Mouse (Mus musculus) kidney, embryonic 15.5 days (tissue): Measurements from ENCODE around the gene Txndc16. TPM values are rescaled to one million over a fixed set of nuclear protein-coding genes. Genes with fewer than 3 reads are reported as not detected.
A peak's percentile ranks its signal among the peaks of the same experiment; 100 is the strongest.

Experiments used
- ATAC-seq: fragments of 200-750 bp; cut with Nextera tagmentation; replicated peaks from 2 replicates; pipeline ENCODE4 v1.8.0; 2017; ENCODE audit warnings: moderate TSS enrichment; ENCODE audit not compliant: low FRiP score
- H3K27ac ChIP-seq: fragments of 300-500 bp; sonication (generic); 2 replicates; pipeline ENCODE4 v1.5.1; 2015; ENCODE audit warnings: mild to moderate bottlenecking, inconsistent platforms
- H3K27me3 ChIP-seq: fragments of 300-500 bp; sonication (generic); 2 replicates; pipeline ENCODE4 v1.6.1; 2015; ENCODE audit warnings: inconsistent platforms
- H3K36me3 ChIP-seq: fragments of 300-500 bp; sonication (generic); 2 replicates; pipeline ENCODE4 v1.6.1; 2015; ENCODE audit warnings: inconsistent platforms
- H3K4me1 ChIP-seq: fragments of 300-500 bp; sonication (generic); 2 replicates; pipeline ENCODE4 v1.6.1; 2015; ENCODE audit warnings: inconsistent platforms
- H3K4me2 ChIP-seq: fragments of 300-500 bp; sonication (generic); 2 replicates; pipeline ENCODE4 v1.6.1; 2015; ENCODE audit warnings: moderate library complexity, mild to moderate bottlenecking, inconsistent platforms
- H3K4me3 ChIP-seq: fragments of 300-500 bp; sonication (generic); replicated peaks from 2 replicates; pipeline ENCODE4 v1.5.1; 2015; ENCODE audit warnings: mild to moderate bottlenecking, inconsistent platforms
- H3K9ac ChIP-seq: fragments of 300-500 bp; sonication (generic); 2 replicates; pipeline ENCODE4 v1.6.1; 2015; ENCODE audit warnings: mild to moderate bottlenecking, inconsistent platforms
- H3K9me3 ChIP-seq: fragments of 300-500 bp; sonication (generic); replicated peaks from 2 replicates; pipeline ENCODE4 v1.6.1; 2016; ENCODE audit warnings: inconsistent platforms
- WGBS: fragments of 180-500 bp; shearing (Covaris S2); methylation state at CpG from one replicate; pipeline ENCODE4 v1.1.7; 2015; ENCODE audit warnings: mixed read lengths; 5-methylcytosine and 5-hydroxymethylcytosine counted together
- polyA plus RNA-seq: library from polyadenylated mRNA; unstranded; fragments of >200 nt; fragmentation: Nextera tagmentation; extraction: Ambion mirVana; gene quantifications from 2 replicates; pipeline ENCODE4 v1.2.1, GENCODE M21; 2015

Txndc16 gene
- polyA plus RNA-seq, 1 experiment from 2014 or later = 13.4 TPM

- Histone ChIP-seq H3K27me3 (no peaks in the 10 kb centered on the region), H3K27ac (no peak overlapping the region), H3K4me2 (no peak overlapping the region), H3K9me3 (no peaks in the 10 kb centered on the region), H3K9ac (no peak overlapping the region), H3K4me1 (0 out of 2 replicates have a peak, but pooled peaks cover 6% of the 10 kb centered on the region), H3K4me3 (no peak overlapping the region), H3K36me3 (0 out of 2 replicates have a peak, but pooled peaks cover under 1% of the 10 kb centered on the region)
- 78% methylated on average over 17 of the region's 17 CpGs for WGBS
- ATAC-seq = no peak
These were observed 79.6 kb downstream of the Txndc16 start for GRCm38 (mm10) chr14:45140344-45141080.

GRCm38 (mm10) chr14:45135961-45136360, 84.2 kb downstream of the Txndc16 start:
- no peaks in the 10 kb centered on the region for H3K27me3 ChIP-seq
- H3K4me3 ChIP-seq = no peak overlapping the region
- ATAC-seq = no peak
- H3K4me1 ChIP-seq = 0 out of 2 replicates have a peak, but pooled peaks cover 7% of the 10 kb centered on the region
- no peaks in the 10 kb centered on the region for H3K9me3 ChIP-seq
- H3K9ac ChIP-seq = no peak overlapping the region
- H3K4me2 ChIP-seq = no peak overlapping the region
- 0 out of 2 replicates have a peak, but pooled peaks cover 7% of the 10 kb centered on the region for H3K36me3 ChIP-seq
- no peak overlapping the region for H3K27ac ChIP-seq
- 64% methylated on average over 2 of the region's 2 CpGs for WGBS

GRCm38 (mm10) chr14:45135560-45135959, 84.6 kb downstream of the Txndc16 start:
- WGBS = 31% methylated on average over 9 of the region's 9 CpGs
- Histone ChIP-seq H3K9ac (no peak overlapping the region), H3K4me2 (no peak overlapping the region), H3K27ac (no peak overlapping the region), H3K36me3 (0 out of 2 replicates have a peak, but pooled peaks cover 7% of the 10 kb centered on the region), H3K27me3 (no peaks in the 10 kb centered on the region), H3K4me3 (no peak overlapping the region), H3K4me1 (0 out of 2 replicates have a peak, but pooled peaks cover 7% of the 10 kb centered on the region), H3K9me3 (no peaks in the 10 kb centered on the region)
- ATAC-seq = no peak

GRCm38 (mm10) chr14:45118359-45118758, 101.8 kb downstream of the Txndc16 start:
- Histone ChIP-seq H3K9me3 (no peaks in the 10 kb centered on the region), H3K36me3 (no peaks in the 10 kb centered on the region), H3K4me3 (no peak overlapping the region), H3K27ac (no peak overlapping the region), H3K4me2 (no peak overlapping the region), H3K27me3 (no peaks in the 10 kb centered on the region), H3K4me1 (0 out of 2 replicates have a peak, but pooled peaks cover 8% of the 10 kb centered on the region), H3K9ac (no peak overlapping the region)
- peak; percentile 67; the same call in 1 of the 2 replicates for ATAC-seq
- 40% methylated on average over 4 of the region's 4 CpGs for WGBS

GRCm38 (mm10) chr14:45102201-45102600, 117.9 kb downstream of the Txndc16 start:
- Histone ChIP-seq H3K4me2 (no peak overlapping the region), H3K9me3 (no peaks in the 10 kb centered on the region), H3K9ac (no peak overlapping the region), H3K27ac (no peak overlapping the region), H3K4me3 (no peak overlapping the region), H3K4me1 (no peaks in the 10 kb centered on the region), H3K27me3 (no peaks in the 10 kb centered on the region), H3K36me3 (no peaks in the 10 kb centered on the region)
- no peak for ATAC-seq
- WGBS = 91% methylated on average over 8 of the region's 8 CpGs

- Histone ChIP-seq H3K27ac (no peak overlapping the region), H3K9ac (no peak overlapping the region), H3K4me1 (no peaks in the 10 kb centered on the region), H3K4me3 (no peak overlapping the region), H3K36me3 (no peaks in the 10 kb centered on the region), H3K9me3 (no peaks in the 10 kb centered on the region), H3K27me3 (no peaks in the 10 kb centered on the region), H3K4me2 (no peak overlapping the region)
- ATAC-seq = no peak
- WGBS = 82% methylated on average over 3 of the region's 3 CpGs
These were observed 127.8 kb downstream of the Txndc16 start for GRCm38 (mm10) chr14:45092327-45092726.

- ATAC-seq = no peak
- no peaks in the 10 kb centered on the region for H3K27me3 ChIP-seq
- no peak overlapping the region for H3K4me2 ChIP-seq
- WGBS = 73% methylated on average over 4 of the region's 4 CpGs
- H3K36me3 ChIP-seq = no peaks in the 10 kb centered on the region
- no peak overlapping the region for H3K4me3 ChIP-seq
- H3K9ac ChIP-seq = no peak overlapping the region
- no peak overlapping the region for H3K27ac ChIP-seq
- no peaks in the 10 kb centered on the region for H3K4me1 ChIP-seq
- H3K9me3 ChIP-seq = no peaks in the 10 kb centered on the region
These were observed 130.1 kb downstream of the Txndc16 start for GRCm38 (mm10) chr14:45090011-45090410.

- ATAC-seq = 0 out of 2 replicates have a peak, but pooled peaks have one; percentile 40
- no peaks in the 10 kb centered on the region for H3K27me3 ChIP-seq
- WGBS = 71% methylated on average over 5 of the region's 5 CpGs
These were observed 134.3 kb downstream of the Txndc16 start for GRCm38 (mm10) chr14:45085651-45086425.

GRCm38 (mm10) chr14:45084656-45085280, 135.4 kb downstream of the Txndc16 start:
- no peak for ATAC-seq
- Histone ChIP-seq H3K4me1 (peaks cover 7% of the 10 kb centered on the region), H3K4me2 (no peak overlapping the region), H3K27ac (no peak overlapping the region), H3K4me3 (no peak overlapping the region), H3K36me3 (no peaks in the 10 kb centered on the region), H3K9me3 (no peaks in the 10 kb centered on the region), H3K27me3 (no peaks in the 10 kb centered on the region), H3K9ac (no peak overlapping the region)
- 91% methylated on average over 5 of the region's 5 CpGs for WGBS

More at GRCm38 (mm10) chr14:45085651-45086425, 134.3 kb downstream of the Txndc16 start:
- no peak overlapping the region for H3K4me2 ChIP-seq
- H3K36me3 ChIP-seq = no peaks in the 10 kb centered on the region
- H3K27ac ChIP-seq = no peak overlapping the region
- peaks cover 7% of the 10 kb centered on the region for H3K4me1 ChIP-seq
- H3K4me3 ChIP-seq = no peak overlapping the region
- no peaks in the 10 kb centered on the region for H3K9me3 ChIP-seq
- no peak overlapping the region for H3K9ac ChIP-seq

- no peak overlapping the region for H3K9ac ChIP-seq
- no peaks in the 10 kb centered on the region for H3K36me3 ChIP-seq
- H3K9me3 ChIP-seq = no peaks in the 10 kb centered on the region
- H3K27ac ChIP-seq = no peak overlapping the region
- no peak overlapping the region for H3K4me3 ChIP-seq
- no peaks in the 10 kb centered on the region for H3K27me3 ChIP-seq
- peaks cover 7% of the 10 kb centered on the region for H3K4me1 ChIP-seq
- WGBS = 29% methylated on average over 4 of the region's 4 CpGs
- no peak overlapping the region for H3K4me2 ChIP-seq
- 0 out of 2 replicates have a peak, but pooled peaks have one; percentile 36 for ATAC-seq
These were observed 136.6 kb downstream of the Txndc16 start for GRCm38 (mm10) chr14:45083540-45083939.
